Mouse (Mus musculus) bone marrow macrophage, adult 2 months (primary cell): ENCODE data around the gene Syn3.

ENCODE experiments used
- CTCF ChIP-seq: IDR thresholded peaks from 2 replicates; pipeline ENCODE4 v1.5.1; 2012; ENCODE audit warnings: low read depth, mild to moderate bottlenecking, low read length, moderate library complexity
- POLR2A ChIP-seq: IDR thresholded peaks from 2 replicates; pipeline ENCODE4 v1.6.1; 2012; ENCODE audit warnings: mild to moderate bottlenecking, low read depth, low read length, borderline replicate concordance

- TF ChIP-seq POLR2A (no peak), CTCF (no peak)
Observed at GRCm38 (mm10) chr10:86293880-86294279, 204.8 kb downstream of the Syn3 start.
